Mouse (Mus musculus): ENCODE data around the gene Fmnl2.

Gene Fmnl2

GRCm38 (mm10) chr2:52864635-52865034, 7.0 kb downstream of the Fmnl2 start:
- no peak for DNase-seq (ENCODE audit: low read depth, low spot score)

GRCm38 (mm10) chr2:52866151-52866550, 8.5 kb downstream of the Fmnl2 start:
- no peak for DNase-seq (ENCODE audit: low read depth, low spot score)

GRCm38 (mm10) chr2:52867781-52868180, 10.1 kb downstream of the Fmnl2 start:
- DNase-seq (ENCODE audit: low read depth, low spot score), result no peak

GRCm38 (mm10) chr2:52868181-52868580, 10.5 kb downstream of the Fmnl2 start:
- no peak for DNase-seq (ENCODE audit: low read depth, low spot score)

- DNase-seq (ENCODE audit: low read depth, low spot score), result no peak
Observed at GRCm38 (mm10) chr2:52872636-52873035, 15.0 kb downstream of the Fmnl2 start.

- no peak for DNase-seq (ENCODE audit: low read depth, low spot score)
Observed at GRCm38 (mm10) chr2:52873276-52874063, 15.8 kb downstream of the Fmnl2 start.

- DNase-seq (ENCODE audit: low read depth, low spot score), result no peak
Observed at GRCm38 (mm10) chr2:52874721-52875120, 17.1 kb downstream of the Fmnl2 start.

- DNase-seq (ENCODE audit: low read depth, low spot score), result no peak
Observed at GRCm38 (mm10) chr2:52875801-52876200, 18.1 kb downstream of the Fmnl2 start.

- no peak for DNase-seq (ENCODE audit: low read depth, low spot score)
Observed at GRCm38 (mm10) chr2:52883401-52883800, 25.7 kb downstream of the Fmnl2 start.

- no peak for DNase-seq (ENCODE audit: low read depth, low spot score)
Observed at GRCm38 (mm10) chr2:52884082-52884481, 26.4 kb downstream of the Fmnl2 start.

- DNase-seq (ENCODE audit: low read depth, low spot score), result no peak
Observed at GRCm38 (mm10) chr2:52885071-52885470, 27.4 kb downstream of the Fmnl2 start.

GRCm38 (mm10) chr2:52887281-52887680, 29.6 kb downstream of the Fmnl2 start:
- DNase-seq (ENCODE audit: low read depth, low spot score), result no peak

- no peak for DNase-seq (ENCODE audit: low read depth, low spot score)
Observed at GRCm38 (mm10) chr2:52891115-52891514, 33.5 kb downstream of the Fmnl2 start.

- DNase-seq (ENCODE audit: low read depth, low spot score), result no peak
Observed at GRCm38 (mm10) chr2:52891744-52892143, 34.1 kb downstream of the Fmnl2 start.

GRCm38 (mm10) chr2:52894983-52895621, 37.4 kb downstream of the Fmnl2 start:
- no peak for DNase-seq (ENCODE audit: low read depth, low spot score)

- no peak for DNase-seq (ENCODE audit: low read depth, low spot score)
Observed at GRCm38 (mm10) chr2:52896995-52897394, 39.3 kb downstream of the Fmnl2 start.

- no peak for DNase-seq (ENCODE audit: low read depth, low spot score)
Observed at GRCm38 (mm10) chr2:52900780-52901179, 43.1 kb downstream of the Fmnl2 start.

- no peak for DNase-seq (ENCODE audit: low read depth, low spot score)
Observed at GRCm38 (mm10) chr2:52901300-52902013, 43.8 kb downstream of the Fmnl2 start.

GRCm38 (mm10) chr2:52902456-52902855, 44.8 kb downstream of the Fmnl2 start:
- DNase-seq (ENCODE audit: low read depth, low spot score), result no peak

- DNase-seq (ENCODE audit: low read depth, low spot score), result no peak
Observed at GRCm38 (mm10) chr2:52903228-52903963, 45.7 kb downstream of the Fmnl2 start.

- no peak for DNase-seq (ENCODE audit: low read depth, low spot score)
Observed at GRCm38 (mm10) chr2:52904526-52904925, 46.9 kb downstream of the Fmnl2 start.

- no peak for DNase-seq (ENCODE audit: low read depth, low spot score)
Observed at GRCm38 (mm10) chr2:52913311-52913710, 55.7 kb downstream of the Fmnl2 start.

Measured in c-Kit-negative CD71-positive TER-119-positive erythroid progenitor cells, embryonic 14.5 days (primary cell).